Mouse (Mus musculus) brain, embryonic 14.5 days (tissue): Measurements from ENCODE around the gene Adcy3.

ENCODE experiments used
- CTCF ChIP-seq: fragments of 200-500 bp; IDR thresholded peaks from 2 replicates; pipeline ENCODE4 v1.5.1; 2012; ENCODE audit warnings: inconsistent platforms, mild to moderate bottlenecking, moderate library complexity, borderline replicate concordance; ENCODE audit not compliant: insufficient read depth, insufficient read length; ENCODE audit errors: extremely low read depth
- POLR2A ChIP-seq: fragments of 200-500 bp; IDR thresholded peaks from 2 replicates; pipeline ENCODE4 v1.6.1; 2012; ENCODE audit warnings: mild to moderate bottlenecking, inconsistent platforms, borderline replicate concordance; ENCODE audit not compliant: poor library complexity, insufficient read depth, insufficient read length, severe bottlenecking; ENCODE audit errors: extremely low read depth

DNA sequence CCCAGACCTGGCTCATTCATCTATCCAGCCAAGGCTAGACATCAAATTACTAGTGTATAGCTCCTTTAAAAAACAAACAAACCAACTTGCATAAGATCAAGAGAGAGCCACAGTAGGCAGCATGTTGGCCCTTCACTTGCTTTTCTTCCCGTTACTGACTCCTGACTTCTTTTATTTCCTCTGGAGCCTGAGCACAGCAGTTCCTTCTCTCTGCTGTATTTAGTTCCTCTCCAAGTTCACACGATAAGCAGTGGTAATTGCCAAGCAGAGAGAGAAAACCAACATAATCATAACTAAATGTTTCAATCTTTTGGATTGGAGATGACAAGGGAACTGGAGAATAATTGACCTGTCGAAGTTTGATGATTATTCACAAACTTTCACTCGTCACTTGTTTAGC lies 99.9 kb downstream of the Adcy3 start:
- TF ChIP-seq POLR2A = no peak
- TF ChIP-seq CTCF = no peak
